Mouse (Mus musculus) MEL (cell line): ENCODE measurements around the gene Nkx6-1. TPM values are rescaled to one million over a fixed set of nuclear protein-coding genes. Genes with fewer than 3 reads are reported as not detected.

ENCODE experiments used
- DNase-seq: peaks from one replicate; pipeline ENCODE4 v3.0.0; 2011; ENCODE audit warnings: low read depth, low spot score
- H3K27ac ChIP-seq: 2 replicates; pipeline ENCODE4 v1.5.1; 2012; ENCODE audit warnings: low read depth, mild to moderate bottlenecking, control low read depth, low read length, moderate library complexity; ENCODE audit not compliant: control insufficient read depth
- H3K27me3 ChIP-seq, 2 experiments: fragments of 150-350 bp in 1 of 2; sonication (generic) in 1 of 2; 2 replicates each; pipeline ENCODE4 v1.6.1; 2012; ENCODE audit warnings: low read length in 2 of 2, mild to moderate bottlenecking in 2 of 2, improper control_type of control experiment in 1 of 2, moderate library complexity in 1 of 2; ENCODE audit not compliant: insufficient read depth in 2 of 2, control insufficient read depth in 1 of 2
- H3K36me3 ChIP-seq, 2 experiments: 2 replicates each; pipeline ENCODE4 v1.6.1; 2012 to 2014; ENCODE audit warnings: low read length in 2 of 2, improper control_type of control experiment in 1 of 2, inconsistent platforms in 1 of 2, mild to moderate bottlenecking in 1 of 2; ENCODE audit not compliant: insufficient read depth in 2 of 2, control insufficient read depth in 1 of 2
- H3K4me1 ChIP-seq, 2 experiments: fragments of 150-350 bp in 1 of 2; sonication (generic) in 1 of 2; 2 replicates each; pipeline ENCODE4 v1.6.1; 2012; ENCODE audit warnings: low read length in 2 of 2, improper control_type of control experiment in 1 of 2, mild to moderate bottlenecking in 1 of 2; ENCODE audit not compliant: insufficient read depth in 2 of 2, control insufficient read depth in 1 of 2
- H3K4me3 ChIP-seq, 2 experiments: fragments of 150-350 bp in 1 of 2; sonication (generic) in 1 of 2; 2 replicates each; pipeline ENCODE4 v1.5.1; 2012; ENCODE audit warnings: low read depth in 2 of 2, low read length in 2 of 2, mild to moderate bottlenecking in 2 of 2, moderate library complexity in 2 of 2, control low read depth in 1 of 2, improper control_type of control experiment in 1 of 2; ENCODE audit not compliant: control insufficient read depth in 1 of 2, insufficient read depth in 1 of 2
- H3K79me2 ChIP-seq: 2 replicates; pipeline ENCODE4 v1.6.1; 2012; ENCODE audit warnings: mild to moderate bottlenecking, low read length, moderate library complexity; ENCODE audit not compliant: control insufficient read depth, poor library complexity, insufficient read depth
- H3K9ac ChIP-seq: 2 replicates; pipeline ENCODE4 v1.6.1; 2012; ENCODE audit warnings: low read depth, mild to moderate bottlenecking, control low read depth, low read length, moderate library complexity; ENCODE audit not compliant: control insufficient read depth, poor library complexity, severe bottlenecking
- H3K9me3 ChIP-seq: fragments of 150-350 bp; sonication (generic); replicated peaks from 2 replicates; pipeline ENCODE4 v1.6.1; 2012; ENCODE audit warnings: mild to moderate bottlenecking, low read length, improper control_type of control experiment, moderate library complexity; ENCODE audit not compliant: insufficient read depth
- BHLHE40 ChIP-seq: IDR thresholded peaks from 2 replicates; pipeline ENCODE4 v1.6.1; 2012; ENCODE audit warnings: low read depth, mild to moderate bottlenecking, inconsistent platforms, low read length, improper control_type of control experiment, borderline replicate concordance
- CHD2 ChIP-seq: IDR thresholded peaks from 2 replicates; pipeline ENCODE4 v1.6.1; 2011; ENCODE audit warnings: low read length, improper control_type of control experiment
- E2F4 ChIP-seq: IDR thresholded peaks from 2 replicates; pipeline ENCODE4 v1.6.1; 2011; ENCODE audit warnings: low read depth, low read length, improper control_type of control experiment, borderline replicate concordance
- ELF1 ChIP-seq: IDR thresholded peaks from 2 replicates; pipeline ENCODE4 v1.6.1; 2014; ENCODE audit warnings: low read depth, mild to moderate bottlenecking, inconsistent platforms, low read length, improper control_type of control experiment, moderate library complexity
- EP300 ChIP-seq, 2 experiments: IDR thresholded peaks; 2 replicates each; pipeline ENCODE4 v1.6.1; 2011; ENCODE audit warnings: improper control_type of control experiment in 2 of 2, low read length in 2 of 2, low read depth in 1 of 2, mild to moderate bottlenecking in 1 of 2
- GATA1 ChIP-seq: IDR thresholded peaks from 2 replicates; pipeline ENCODE4 v1.6.1; 2011; ENCODE audit warnings: low read depth, low read length, improper control_type of control experiment
- HCFC1 ChIP-seq: IDR thresholded peaks from 2 replicates; pipeline ENCODE4 v1.6.1; 2012; ENCODE audit warnings: low read depth, mild to moderate bottlenecking, inconsistent platforms, low read length, improper control_type of control experiment, moderate library complexity
- KAT2A ChIP-seq: conservative IDR thresholded peaks from 2 replicates; pipeline ENCODE4 v1.6.1; 2012; ENCODE audit warnings: low read depth, low read length, improper control_type of control experiment, inconsistent platforms
- MAFK ChIP-seq: IDR thresholded peaks from 2 replicates; pipeline ENCODE4 v1.6.1; 2011; ENCODE audit warnings: low read depth, mild to moderate bottlenecking, low read length, improper control_type of control experiment, borderline replicate concordance
- MAX ChIP-seq: IDR thresholded peaks from 2 replicates; pipeline ENCODE4 v1.6.1; 2011; ENCODE audit warnings: low read length, improper control_type of control experiment
- MEF2A ChIP-seq: IDR thresholded peaks from 2 replicates; pipeline ENCODE4 v1.6.1; 2014; ENCODE audit warnings: low read depth, mild to moderate bottlenecking, inconsistent platforms, low read length, improper control_type of control experiment; ENCODE audit not compliant: poor library complexity, insufficient replicate concordance, severe bottlenecking; ENCODE audit errors: extremely low read depth
- MYB ChIP-seq: IDR thresholded peaks from 2 replicates; pipeline ENCODE4 v1.6.1; 2011; ENCODE audit warnings: mild to moderate bottlenecking, low read depth, low read length, improper control_type of control experiment
- MYC ChIP-seq: IDR thresholded peaks from 2 replicates; pipeline ENCODE4 v1.6.1; 2011; ENCODE audit warnings: low read depth, mild to moderate bottlenecking, low read length, improper control_type of control experiment, moderate library complexity
- NRF1 ChIP-seq: IDR thresholded peaks from 2 replicates; pipeline ENCODE4 v1.6.1; 2014; ENCODE audit warnings: low read depth, mild to moderate bottlenecking, inconsistent platforms, low read length, improper control_type of control experiment, moderate library complexity; ENCODE audit not compliant: poor library complexity, insufficient read depth, severe bottlenecking
- POLR2A ChIP-seq, 2 experiments: IDR thresholded peaks; 2 replicates each; pipeline ENCODE4 v1.6.1; 2011 to 2012; ENCODE audit warnings: low read length in 2 of 2, mild to moderate bottlenecking in 2 of 2, control low read depth in 1 of 2, improper control_type of control experiment in 1 of 2, low read depth in 1 of 2, moderate library complexity in 1 of 2; ENCODE audit not compliant: control insufficient read depth in 1 of 2, insufficient read depth in 1 of 2, poor library complexity in 1 of 2
- POLR2AphosphoS2 ChIP-seq: IDR thresholded peaks from 2 replicates; pipeline ENCODE4 v1.6.1; 2011; ENCODE audit warnings: low read length, improper control_type of control experiment
- POLR2AphosphoS5 ChIP-seq: IDR thresholded peaks from 2 replicates; pipeline ENCODE4 v1.6.1; 2012; ENCODE audit warnings: low read depth, borderline replicate concordance, mild to moderate bottlenecking, inconsistent platforms, low read length, moderate library complexity, mixed read lengths
- RAD21 ChIP-seq: IDR thresholded peaks from 2 replicates; pipeline ENCODE4 v1.6.1; 2011; ENCODE audit warnings: mild to moderate bottlenecking, low read depth, low read length, improper control_type of control experiment
- RCOR1 ChIP-seq: IDR thresholded peaks from 2 replicates; pipeline ENCODE4 v1.6.1; 2012; ENCODE audit warnings: low read depth, mild to moderate bottlenecking, inconsistent platforms, low read length, improper control_type of control experiment
- SIN3A ChIP-seq: IDR thresholded peaks from 2 replicates; pipeline ENCODE4 v1.6.1; 2012; ENCODE audit warnings: low read length, improper control_type of control experiment, inconsistent platforms
- SMC3 ChIP-seq: IDR thresholded peaks from 2 replicates; pipeline ENCODE4 v1.6.1; 2011; ENCODE audit warnings: low read depth, low read length, improper control_type of control experiment
- TAL1 ChIP-seq: IDR thresholded peaks from 2 replicates; pipeline ENCODE4 v1.6.1; 2012; ENCODE audit warnings: mild to moderate bottlenecking, inconsistent platforms, low read length, moderate library complexity, mixed read lengths
- USF1 ChIP-seq: IDR thresholded peaks from 2 replicates; pipeline ENCODE4 v1.6.1; 2014; ENCODE audit warnings: low read depth, mild to moderate bottlenecking, inconsistent platforms, low read length, improper control_type of control experiment, moderate library complexity
- USF2 ChIP-seq, 2 experiments: IDR thresholded peaks; 2 replicates each; pipeline ENCODE4 v1.6.1; 2011 to 2012; ENCODE audit warnings: improper control_type of control experiment in 2 of 2, low read length in 2 of 2, borderline replicate concordance in 1 of 2, inconsistent platforms in 1 of 2, low read depth in 1 of 2, mild to moderate bottlenecking in 1 of 2; ENCODE audit not compliant: insufficient read depth in 1 of 2
- ZC3H11A ChIP-seq: IDR thresholded peaks from 2 replicates; pipeline ENCODE4 v1.6.1; 2012; ENCODE audit warnings: low read depth, mild to moderate bottlenecking, inconsistent platforms, low read length, improper control_type of control experiment
- ZKSCAN1 ChIP-seq: IDR thresholded peaks from 2 replicates; pipeline ENCODE4 v1.6.1; 2012; ENCODE audit warnings: low read depth, mild to moderate bottlenecking, inconsistent platforms, low read length, improper control_type of control experiment, moderate library complexity
- ZMIZ1 ChIP-seq: IDR thresholded peaks from 2 replicates; pipeline ENCODE4 v1.6.1; 2012; ENCODE audit warnings: low read depth, mild to moderate bottlenecking, inconsistent platforms, low read length, improper control_type of control experiment, moderate library complexity
- ZNF384 ChIP-seq: IDR thresholded peaks from 2 replicates; pipeline ENCODE4 v1.6.1; 2012; ENCODE audit warnings: low read depth, mild to moderate bottlenecking, inconsistent platforms, low read length, improper control_type of control experiment
- polyA plus RNA-seq, 2 experiments: library from polyadenylated mRNA; stranded (reverse) in 1 of 2; unstranded in 1 of 2; fragments of >175 nt in 1 of 2; fragments of >200 nt in 1 of 2; gene quantifications; 2 replicates each; pipeline versions ENCODE4 v1.2.1 to v1.2.4; 2012; ENCODE audit warnings: low replicate concordance in 2 of 2, low read depth in 1 of 2; ENCODE audit not compliant: insufficient read length in 2 of 2, insufficient read depth in 1 of 2, missing spikeins in 1 of 2
- total RNA-seq: library from RNA; depleted of rRNA; stranded (reverse); fragments of 300-350 nt; gene quantifications from 2 replicates; pipeline ENCODE4 v1.2.3, GENCODE M21; 2012

Gene Nkx6-1
- total and polyA plus RNA-seq, 3 experiments, result not detected

DNA sequence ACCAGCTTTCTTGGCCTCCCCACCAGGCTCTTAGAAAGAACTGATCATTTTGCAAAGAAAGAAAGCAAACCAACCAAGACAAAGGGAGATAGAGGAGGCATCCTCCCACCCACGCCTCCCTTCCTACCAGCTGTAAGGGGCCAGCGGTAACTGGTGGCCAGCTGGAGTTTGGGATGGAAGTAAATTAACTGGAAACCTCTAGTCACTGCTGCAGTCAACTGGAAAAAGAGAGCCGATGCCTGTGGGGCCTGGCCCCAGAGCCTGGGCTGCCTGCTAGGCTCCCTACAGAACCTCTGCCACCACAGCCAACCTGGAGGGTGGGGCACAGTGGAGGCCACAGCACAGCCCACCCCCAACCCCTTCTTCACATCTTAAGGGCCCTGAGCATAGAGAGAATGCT is 8.7 kb downstream of the Nkx6-1 start:
- H3K9ac ChIP-seq, result no peak overlapping the region
- H3K4me3 ChIP-seq, result no peak overlapping the region
- TF ChIP-seq USF1 (no peak), ZKSCAN1 (no peak), CHD2 (no peak), ZC3H11A (no peak), USF2 (IDR thresholded peaks at IDR 0.05; ENCODE audit: borderline replicate concordance in 1 of 2, insufficient read depth in 1 of 2, low read depth in 1 of 2, low read length in 2 of 2) (no peak), RCOR1 (no peak), SMC3 (no peak), MAFK (no peak), TAL1 (no peak), SIN3A (no peak), ZNF384 (no peak), MYB (no peak), POLR2A (IDR thresholded peaks at IDR 0.05; ENCODE audit: control insufficient read depth in 1 of 2, insufficient read depth in 1 of 2, low read depth in 1 of 2, low read length in 2 of 2, poor library complexity in 1 of 2) (no peak)
- TF ChIP-seq, all 39 proteins: peak for 0
- H3K9me3 ChIP-seq, result no peaks in the 10 kb centered on the region
- no peaks in the 10 kb centered on the region for H3K79me2 ChIP-seq
- no peaks in the 10 kb centered on the region for H3K36me3 ChIP-seq
- no peaks in the 10 kb centered on the region for H3K27me3 ChIP-seq
- no peak overlapping the region for H3K27ac ChIP-seq
- DNase-seq, result no peak
- no peaks in the 10 kb centered on the region for H3K4me1 ChIP-seq

DNA sequence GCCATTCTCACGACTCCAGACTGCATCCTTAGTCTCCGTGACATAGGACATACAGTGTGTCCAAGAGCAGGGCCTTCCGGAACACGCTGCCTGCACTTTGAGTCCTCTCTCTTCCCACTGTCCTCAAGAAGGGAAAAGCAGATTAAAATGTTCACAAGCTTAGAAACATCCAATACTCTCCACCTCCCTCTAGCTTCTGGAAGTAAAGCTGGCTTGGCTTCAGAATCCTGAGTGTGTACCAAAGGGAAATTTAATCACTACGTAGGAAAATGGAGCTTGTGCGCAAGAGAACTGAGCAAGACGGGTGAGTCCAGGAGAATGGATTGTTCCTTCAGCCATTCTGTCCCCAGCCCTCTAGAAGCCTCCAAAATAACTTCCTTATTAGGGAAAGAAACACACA is 9.4 kb downstream of the Nkx6-1 start:
- Histone ChIP-seq H3K9me3 (no peaks in the 10 kb centered on the region), H3K27me3 (no peaks in the 10 kb centered on the region), H3K27ac (no peak overlapping the region), H3K36me3 (no peaks in the 10 kb centered on the region), H3K4me3 (no peak overlapping the region), H3K9ac (no peak overlapping the region), H3K79me2 (no peaks in the 10 kb centered on the region), H3K4me1 (no peaks in the 10 kb centered on the region)
- no peak for TF ChIP-seq POLR2AphosphoS2
- no peak for TF ChIP-seq NRF1
- no peak for TF ChIP-seq POLR2AphosphoS5
- TF ChIP-seq TAL1, result no peak
- TF ChIP-seq EP300 (IDR thresholded peaks at IDR 0.05; ENCODE audit: low read depth in 1 of 2, low read length in 2 of 2), result no peak
- no peak for TF ChIP-seq E2F4
- TF ChIP-seq ZMIZ1, result no peak
- no peak for TF ChIP-seq HCFC1
- TF ChIP-seq CHD2, result no peak
- TF ChIP-seq GATA1, result no peak
- no peak for TF ChIP-seq KAT2A
- TF ChIP-seq BHLHE40, result no peak
- TF ChIP-seq MAX, result no peak
- TF ChIP-seq ELF1, result no peak
- TF ChIP-seq USF1, result no peak
- no peak for TF ChIP-seq RAD21
- TF ChIP-seq RCOR1, result no peak
- TF ChIP-seq MYB, result no peak
- no peak for TF ChIP-seq MYC
- TF ChIP-seq MEF2A, result no peak
- no peak for DNase-seq
